Mouse (Mus musculus): ENCODE data around the gene Slc35b4. TPM values are rescaled to one million over a fixed set of nuclear protein-coding genes. Genes with fewer than 3 reads are reported as not detected.
A peak's percentile ranks its signal among the peaks of the same experiment; 100 is the strongest.

Slc35b4 gene
- total and polyA plus RNA-seq, 2 experiments from 2014 or later: 26.2 to 34.7 TPM

GRCm38 (mm10) chr6:34170844-34171494 lies 5.9 kb downstream of the Slc35b4 start:
- TF ChIP-seq CTCF (IDR thresholded peaks at IDR 0.05; ENCODE audit: low read depth): no peak
- H3K4me3 ChIP-seq (ENCODE audit: low read depth, low read length): no peak overlapping the region
- H3K4me1 ChIP-seq (ENCODE audit: insufficient read depth): peaks cover 5% of the 10 kb centered on the region
- 0 out of 2 replicates have a peak overlapping the region, but pooled peaks have one; percentile 21 for H3K27ac ChIP-seq (ENCODE audit: low read depth, low read length)
- H3K27me3 ChIP-seq (ENCODE audit: insufficient read depth, low read length): no peaks in the 10 kb centered on the region
- H3K9ac ChIP-seq: no peak overlapping the region
- WGBS: 79% methylated on average over 7 of the region's 7 CpGs
- peaks cover 29% of the 10 kb centered on the region for H3K36me3 ChIP-seq (ENCODE audit: insufficient read depth)
- no peak for DNase-seq
- no peaks in the 10 kb centered on the region for H3K9me3 ChIP-seq (ENCODE audit: low read length)
- peak; percentile 61; the same call in 1 of the 2 replicates for ATAC-seq
- H3K4me2 ChIP-seq (ENCODE audit: low read depth): no peak overlapping the region

GRCm38 (mm10) chr6:34168834-34169233 lies 8.1 kb downstream of the Slc35b4 start:
- Histone ChIP-seq H3K4me1 (ENCODE audit: insufficient read depth) (no peaks in the 10 kb centered on the region; the same call in 1 of the 2 replicates), H3K4me2 (ENCODE audit: low read depth) (no peak overlapping the region), H3K27ac (ENCODE audit: low read depth, low read length) (no peak overlapping the region), H3K27me3 (ENCODE audit: insufficient read depth, low read length) (no peaks in the 10 kb centered on the region), H3K4me3 (ENCODE audit: low read depth, low read length) (no peak overlapping the region), H3K36me3 (ENCODE audit: insufficient read depth) (peaks cover 42% of the 10 kb centered on the region), H3K9ac (no peak overlapping the region), H3K9me3 (ENCODE audit: low read length) (no peaks in the 10 kb centered on the region)
- DNase-seq (no peak), ATAC-seq (no peak)
- 61% methylated on average over 3 of the region's 3 CpGs for WGBS
- TF ChIP-seq CTCF (IDR thresholded peaks at IDR 0.05; ENCODE audit: low read depth): no peak

GRCm38 (mm10) chr6:34163014-34163413 lies 13.9 kb downstream of the Slc35b4 start:
- H3K9me3 ChIP-seq (ENCODE audit: low read length): no peaks in the 10 kb centered on the region
- peaks cover 81% of the 10 kb centered on the region for H3K36me3 ChIP-seq (ENCODE audit: insufficient read depth)
- no peaks in the 10 kb centered on the region for H3K27me3 ChIP-seq (ENCODE audit: insufficient read depth, low read length)
- H3K4me3 ChIP-seq (ENCODE audit: low read depth, low read length): no peak overlapping the region
- WGBS: 90% methylated on average over 9 of the region's 9 CpGs
- ATAC-seq (no peak), DNase-seq (no peak)
- no peaks in the 10 kb centered on the region for H3K4me1 ChIP-seq (ENCODE audit: insufficient read depth)
- H3K4me2 ChIP-seq (ENCODE audit: low read depth): no peak overlapping the region
- no peak overlapping the region for H3K27ac ChIP-seq (ENCODE audit: low read depth, low read length)
- H3K9ac ChIP-seq: no peak overlapping the region
- no peak for TF ChIP-seq CTCF (IDR thresholded peaks at IDR 0.05; ENCODE audit: low read depth)

GRCm38 (mm10) chr6:34162607-34163006 lies 14.3 kb downstream of the Slc35b4 start:
- DNase-seq (no peak), ATAC-seq (no peak)
- Histone ChIP-seq H3K27me3 (ENCODE audit: insufficient read depth, low read length) (no peaks in the 10 kb centered on the region), H3K4me1 (ENCODE audit: insufficient read depth) (no peaks in the 10 kb centered on the region), H3K4me2 (ENCODE audit: low read depth) (no peak overlapping the region), H3K4me3 (ENCODE audit: low read depth, low read length) (no peak overlapping the region), H3K27ac (ENCODE audit: low read depth, low read length) (no peak overlapping the region), H3K9ac (no peak overlapping the region), H3K9me3 (ENCODE audit: low read length) (no peaks in the 10 kb centered on the region), H3K36me3 (ENCODE audit: insufficient read depth) (peaks cover 85% of the 10 kb centered on the region)
- 75% methylated on average over 2 of the region's 2 CpGs for WGBS
- TF ChIP-seq CTCF (IDR thresholded peaks at IDR 0.05; ENCODE audit: low read depth): no peak

GRCm38 (mm10) chr6:34161511-34161910 lies 15.4 kb downstream of the Slc35b4 start:
- no peaks in the 10 kb centered on the region for H3K27me3 ChIP-seq (ENCODE audit: insufficient read depth, low read length)
- peaks cover 84% of the 10 kb centered on the region for H3K36me3 ChIP-seq (ENCODE audit: insufficient read depth)
- no peak overlapping the region for H3K9ac ChIP-seq
- ATAC-seq: no peak
- H3K27ac ChIP-seq (ENCODE audit: low read depth, low read length): no peak overlapping the region
- H3K4me2 ChIP-seq (ENCODE audit: low read depth): no peak overlapping the region
- DNase-seq: no peak
- H3K9me3 ChIP-seq (ENCODE audit: low read length): no peaks in the 10 kb centered on the region
- H3K4me1 ChIP-seq (ENCODE audit: insufficient read depth): no peaks in the 10 kb centered on the region
- no peak overlapping the region for H3K4me3 ChIP-seq (ENCODE audit: low read depth, low read length)
- no peak for TF ChIP-seq CTCF (IDR thresholded peaks at IDR 0.05; ENCODE audit: low read depth)
- WGBS: 92% methylated on average over 7 of the region's 7 CpGs

- no peaks in the 10 kb centered on the region for H3K27me3 ChIP-seq (ENCODE audit: insufficient read depth, low read length)
Observed at GRCm38 (mm10) chr6:34160816-34161310, 16.0 kb downstream of the Slc35b4 start.

GRCm38 (mm10) chr6:34159998-34160815 lies 16.7 kb downstream of the Slc35b4 start:
- Histone ChIP-seq H3K9ac (no peak overlapping the region), H3K4me1 (ENCODE audit: insufficient read depth) (peaks cover 8% of the 10 kb centered on the region; the same call in 1 of the 2 replicates), H3K27ac (ENCODE audit: low read depth, low read length) (no peak overlapping the region), H3K4me2 (ENCODE audit: low read depth) (no peak overlapping the region), H3K9me3 (ENCODE audit: low read length) (no peaks in the 10 kb centered on the region), H3K36me3 (ENCODE audit: insufficient read depth) (peaks cover 71% of the 10 kb centered on the region), H3K4me3 (ENCODE audit: low read depth, low read length) (no peak overlapping the region), H3K27me3 (ENCODE audit: insufficient read depth, low read length) (no peaks in the 10 kb centered on the region)
- ATAC-seq (no peak), DNase-seq (no peak)
- no peak for TF ChIP-seq CTCF (IDR thresholded peaks at IDR 0.05; ENCODE audit: low read depth)
- 92% methylated on average over 23 of the region's 23 CpGs for whole genome bisulfite sequencing

More at GRCm38 (mm10) chr6:34160816-34161310, 16.0 kb downstream of the Slc35b4 start:
- Histone ChIP-seq H3K4me2 (ENCODE audit: low read depth) (no peak overlapping the region), H3K9ac (no peak overlapping the region), H3K36me3 (ENCODE audit: insufficient read depth) (peaks cover 78% of the 10 kb centered on the region), H3K4me3 (ENCODE audit: low read depth, low read length) (no peak overlapping the region), H3K9me3 (ENCODE audit: low read length) (no peaks in the 10 kb centered on the region), H3K27ac (ENCODE audit: low read depth, low read length) (no peak overlapping the region), H3K4me1 (ENCODE audit: insufficient read depth) (0 out of 2 replicates have a peak, but pooled peaks cover 2% of the 10 kb centered on the region)
- no peak for TF ChIP-seq CTCF (IDR thresholded peaks at IDR 0.05; ENCODE audit: low read depth)
- ATAC-seq (no peak), DNase-seq (no peak)
- 93% methylated on average over 7 of the region's 7 CpGs for WGBS

Measured in forebrain, postnatal 0 days (tissue).